Mouse (Mus musculus) limb, embryonic 10.5 days (tissue): ENCODE data around the gene 1700021F07Rik. TPM values are rescaled to one million over a fixed set of nuclear protein-coding genes. Genes with fewer than 3 reads are reported as not detected.

Experiments used
- DNase-seq: peaks from one replicate; pipeline ENCODE4 v3.0.0-alpha.2; 2017; ENCODE audit warnings: low spot score
- H3K27ac ChIP-seq: fragments of 300-500 bp; sonication (generic); 2 replicates; pipeline ENCODE4 v1.5.1; 2016; ENCODE audit warnings: mild to moderate bottlenecking
- H3K27me3 ChIP-seq: fragments of 300-500 bp; sonication (generic); 2 replicates; pipeline ENCODE4 v1.6.1; 2016; ENCODE audit warnings: low read depth, mild to moderate bottlenecking; ENCODE audit not compliant: poor library complexity, severe bottlenecking
- H3K36me3 ChIP-seq: fragments of 300-500 bp; sonication (generic); 2 replicates; pipeline ENCODE4 v1.6.1; 2016; ENCODE audit warnings: mild to moderate bottlenecking, moderate library complexity
- H3K4me1 ChIP-seq: fragments of 300-500 bp; sonication (generic); 2 replicates; pipeline ENCODE4 v1.6.1; 2016
- H3K4me3 ChIP-seq: fragments of 300-500 bp; sonication (generic); 2 replicates; pipeline ENCODE4 v1.5.1; 2016; ENCODE audit warnings: mild to moderate bottlenecking, moderate library complexity
- H3K9me3 ChIP-seq: fragments of 300-500 bp; sonication (generic); replicated peaks from 2 replicates; pipeline ENCODE4 v1.6.1; 2016; ENCODE audit warnings: mild to moderate bottlenecking
- WGBS: fragments of 180-500 bp; shearing (Covaris S2); methylation state at CpG from one replicate; pipeline ENCODE4 v1.1.7; 2016; 5-methylcytosine and 5-hydroxymethylcytosine counted together
- polyA plus RNA-seq: library from polyadenylated mRNA; unstranded; fragments of >200 nt; fragmentation: Nextera tagmentation; extraction: Ambion mirVana; gene quantifications from 2 replicates; pipeline ENCODE4 v1.2.1, GENCODE M21; 2016

The 1700021F07Rik gene
- polyA plus RNA-seq, 1 experiment from 2014 or later: not detected

DNA sequence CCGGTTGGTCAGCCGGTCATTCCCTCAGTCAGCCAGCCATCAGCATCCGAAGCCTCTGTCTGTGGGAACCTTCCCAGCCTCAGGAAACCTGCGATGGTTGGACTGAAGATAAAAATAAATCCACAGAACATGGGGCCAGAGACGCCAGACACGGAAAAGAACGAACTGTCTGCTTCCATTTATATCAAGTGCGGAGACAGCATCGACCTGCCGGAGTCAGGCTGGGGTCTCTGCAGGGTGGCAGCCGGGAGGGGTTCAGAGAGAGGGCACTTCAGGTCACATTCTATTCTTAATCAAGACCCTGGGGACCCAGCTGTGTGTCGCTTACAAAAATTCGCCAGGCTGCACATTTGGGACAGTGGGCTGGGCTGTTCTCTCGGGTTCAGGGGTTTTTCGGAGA lies 17.4 kb downstream of the 1700021F07Rik start:
- Histone ChIP-seq H3K4me1 (peaks cover 18% of the 10 kb centered on the region), H3K36me3 (no peaks in the 10 kb centered on the region), H3K27ac (no peak overlapping the region; the same call in 1 of the 2 replicates), H3K9me3 (no peaks in the 10 kb centered on the region), H3K4me3 (no peak overlapping the region), H3K27me3 (0 out of 2 replicates have a peak, but pooled peaks cover 10% of the 10 kb centered on the region)
- WGBS: 70% methylated on average over 15 of the region's 15 CpGs
- DNase-seq: no peak

DNA sequence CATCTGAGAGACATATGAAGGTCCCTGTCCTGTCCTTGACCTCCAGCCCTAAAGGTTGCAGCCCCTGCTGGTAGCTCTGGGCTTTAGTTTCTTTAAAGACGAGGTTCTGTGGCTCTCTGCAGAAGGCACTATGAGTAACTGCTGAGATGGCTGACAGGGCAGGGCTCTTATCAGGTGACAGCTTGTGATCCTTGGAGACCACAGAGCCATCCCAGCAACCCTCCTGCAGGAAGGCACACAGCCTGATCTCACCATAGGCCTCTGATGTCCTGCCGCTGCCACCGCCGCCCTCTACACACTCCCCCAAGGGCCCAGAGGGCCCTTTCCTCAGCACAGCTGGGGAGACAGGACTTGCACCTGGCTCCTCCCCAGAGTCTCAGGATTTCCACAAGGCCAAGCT lies 19.4 kb downstream of the 1700021F07Rik start:
- H3K36me3 ChIP-seq: no peaks in the 10 kb centered on the region
- H3K9me3 ChIP-seq: no peaks in the 10 kb centered on the region
- H3K4me3 ChIP-seq: no peak overlapping the region
- 66% methylated on average over 4 of the region's 4 CpGs for WGBS
- H3K27me3 ChIP-seq: 0 out of 2 replicates have a peak, but pooled peaks cover 15% of the 10 kb centered on the region
- peaks cover 11% of the 10 kb centered on the region for H3K4me1 ChIP-seq
- DNase-seq: no peak
- H3K27ac ChIP-seq: no peak overlapping the region

GRCm38 (mm10) chr2:173542716-173543115 lies 20.3 kb downstream of the 1700021F07Rik start:
- Histone ChIP-seq H3K9me3 (no peaks in the 10 kb centered on the region), H3K4me3 (no peak overlapping the region), H3K4me1 (peaks cover 11% of the 10 kb centered on the region), H3K27ac (no peak overlapping the region), H3K27me3 (0 out of 2 replicates have a peak, but pooled peaks cover 17% of the 10 kb centered on the region), H3K36me3 (no peaks in the 10 kb centered on the region)
- no peak for DNase-seq
- WGBS: 85% methylated on average over 4 of the region's 4 CpGs

DNA sequence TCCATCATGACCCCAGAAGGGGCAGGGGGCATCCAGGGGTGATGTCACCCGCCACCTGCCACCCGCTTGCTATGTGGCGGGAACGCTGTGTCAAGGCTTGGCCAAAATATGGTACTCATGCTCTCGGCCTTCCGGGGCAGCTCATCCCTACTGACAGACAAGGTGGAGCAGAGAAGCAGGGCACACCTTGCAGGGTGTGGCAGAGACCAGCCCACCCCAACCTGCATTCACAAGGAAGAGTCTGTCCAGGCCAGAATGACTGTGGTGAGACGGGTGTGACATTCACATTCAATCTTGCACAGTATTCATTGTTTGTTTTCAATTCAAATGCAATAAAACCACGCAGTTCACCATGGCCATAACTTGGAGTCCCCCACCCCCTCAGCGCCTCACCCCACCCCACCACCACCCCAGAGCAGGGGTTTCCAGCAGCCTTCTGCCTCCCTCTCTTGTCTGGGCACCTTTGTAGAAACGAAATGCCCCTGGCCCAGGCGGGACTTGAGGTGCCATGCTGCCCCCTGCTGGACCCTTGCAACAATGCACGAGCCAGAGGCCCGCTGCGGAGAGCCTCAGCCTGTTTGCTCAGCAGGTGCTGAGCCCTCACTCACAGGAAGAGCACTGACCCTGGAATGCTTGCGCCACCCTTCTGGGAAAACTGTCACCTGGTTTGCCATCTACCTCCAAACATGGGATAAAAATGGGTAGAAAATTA lies 23.8 kb downstream of the 1700021F07Rik start:
- Histone ChIP-seq H3K27me3 (0 out of 2 replicates have a peak, but pooled peaks cover 17% of the 10 kb centered on the region), H3K27ac (no peak overlapping the region), H3K4me3 (no peak overlapping the region), H3K9me3 (no peaks in the 10 kb centered on the region), H3K36me3 (no peaks in the 10 kb centered on the region), H3K4me1 (no peaks in the 10 kb centered on the region)
- peak; percentile 92 for DNase-seq
- WGBS: 46% methylated on average over 15 of the region's 15 CpGs

DNA sequence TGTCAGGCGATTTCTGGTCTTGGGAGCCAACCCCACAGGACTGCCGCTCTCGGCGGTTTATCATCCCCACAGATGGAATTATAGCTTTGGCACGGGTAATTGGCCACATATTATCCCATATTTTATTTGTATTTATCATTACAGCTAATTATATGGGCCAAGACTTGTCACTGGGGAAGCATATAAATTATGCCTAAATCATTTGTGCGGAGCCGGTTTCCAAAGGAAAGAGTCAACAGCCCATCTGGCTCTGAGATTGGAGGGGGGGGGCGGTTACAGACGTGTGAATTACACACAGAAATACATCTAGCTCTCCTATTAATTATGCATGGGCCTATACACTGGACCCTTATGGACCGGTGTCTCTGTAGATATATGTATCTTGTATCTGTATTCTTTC lies 26.9 kb downstream of the 1700021F07Rik start:
- no peak overlapping the region for H3K27ac ChIP-seq
- 90% methylated on average over 10 of the region's 10 CpGs for WGBS
- no peak overlapping the region for H3K4me3 ChIP-seq
- peaks cover 21% of the 10 kb centered on the region; the same call in 1 of the 2 replicates for H3K27me3 ChIP-seq
- H3K9me3 ChIP-seq: no peaks in the 10 kb centered on the region
- DNase-seq: no peak
- no peaks in the 10 kb centered on the region for H3K36me3 ChIP-seq
- H3K4me1 ChIP-seq: 0 out of 2 replicates have a peak, but pooled peaks cover 3% of the 10 kb centered on the region

- Histone ChIP-seq H3K4me3 (no peak overlapping the region), H3K27ac (no peak overlapping the region), H3K4me1 (0 out of 2 replicates have a peak, but pooled peaks cover 3% of the 10 kb centered on the region), H3K9me3 (no peaks in the 10 kb centered on the region), H3K27me3 (peaks cover 24% of the 10 kb centered on the region), H3K36me3 (no peaks in the 10 kb centered on the region)
- DNase-seq: no peak
- WGBS: 77% methylated on average over 6 of the region's 6 CpGs
Measured at GRCm38 (mm10) chr2:173550681-173551080, 28.3 kb downstream of the 1700021F07Rik start.

GRCm38 (mm10) chr2:173553863-173554262 lies 31.5 kb downstream of the 1700021F07Rik start:
- no peak overlapping the region for H3K27ac ChIP-seq
- WGBS: 42% methylated on average over 9 of the region's 9 CpGs
- DNase-seq: peak; percentile 54
- peaks cover 23% of the 10 kb centered on the region for H3K27me3 ChIP-seq
- no peaks in the 10 kb centered on the region for H3K36me3 ChIP-seq
- H3K4me3 ChIP-seq: no peak overlapping the region
- H3K9me3 ChIP-seq: no peaks in the 10 kb centered on the region
- 0 out of 2 replicates have a peak, but pooled peaks cover 3% of the 10 kb centered on the region for H3K4me1 ChIP-seq

GRCm38 (mm10) chr2:173558754-173559396 lies 36.5 kb downstream of the 1700021F07Rik start:
- peaks cover 19% of the 10 kb centered on the region for H3K27me3 ChIP-seq
- no peak for DNase-seq

DNA sequence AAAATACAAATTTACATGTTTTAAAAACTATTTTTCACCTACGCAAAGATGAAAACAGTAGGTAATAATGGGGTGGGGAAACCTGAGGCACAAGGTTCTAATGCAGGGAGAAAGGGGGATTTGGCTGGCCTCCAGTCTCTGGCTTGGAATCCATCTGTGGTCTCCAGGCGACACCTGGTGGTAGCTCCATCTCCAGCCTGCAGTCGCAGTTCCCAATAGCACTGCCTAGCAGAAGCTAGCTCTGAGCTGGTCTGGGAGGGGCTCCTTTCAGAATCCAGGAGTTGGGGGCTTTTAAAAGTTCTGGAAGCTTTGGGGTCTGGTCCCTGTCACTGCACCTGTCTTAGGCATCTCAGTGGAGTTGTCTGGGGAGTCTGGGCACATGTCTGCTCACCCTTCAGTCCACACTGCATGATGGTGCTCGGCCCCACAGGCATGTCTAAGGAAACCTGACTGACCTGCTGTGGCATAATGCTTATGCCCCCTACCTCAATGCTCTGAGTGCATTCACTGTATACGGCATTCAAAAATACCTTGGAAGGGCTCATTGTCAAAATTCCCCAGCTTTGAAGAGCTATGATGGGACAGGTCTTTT lies 39.6 kb downstream of the 1700021F07Rik start:
- Histone ChIP-seq H3K27me3 (no peaks in the 10 kb centered on the region), H3K4me3 (no peak overlapping the region), H3K4me1 (peaks cover 16% of the 10 kb centered on the region), H3K27ac (no peak overlapping the region), H3K9me3 (no peaks in the 10 kb centered on the region), H3K36me3 (no peaks in the 10 kb centered on the region)
- peak; percentile 79 for DNase-seq
- 46% methylated on average over 5 of the region's 5 CpGs for WGBS

More at GRCm38 (mm10) chr2:173558754-173559396, 36.5 kb downstream of the 1700021F07Rik start:
- no peak overlapping the region for H3K27ac ChIP-seq
- WGBS: 65% methylated on average over 12 of the region's 12 CpGs
- no peaks in the 10 kb centered on the region for H3K36me3 ChIP-seq
- no peaks in the 10 kb centered on the region for H3K9me3 ChIP-seq
- peaks cover under 1% of the 10 kb centered on the region; the same call in 1 of the 2 replicates for H3K4me1 ChIP-seq
- no peak overlapping the region for H3K4me3 ChIP-seq

GRCm38 (mm10) chr2:173563336-173563735 lies 41.0 kb downstream of the 1700021F07Rik start:
- Histone ChIP-seq H3K27ac (no peak overlapping the region), H3K4me1 (peaks cover 16% of the 10 kb centered on the region), H3K9me3 (no peaks in the 10 kb centered on the region), H3K27me3 (no peaks in the 10 kb centered on the region), H3K36me3 (no peaks in the 10 kb centered on the region), H3K4me3 (no peak overlapping the region)
- 72% methylated on average over 7 of the region's 7 CpGs for WGBS
- no peak for DNase-seq

- 76% methylated on average over 9 of the region's 9 CpGs for WGBS
- Histone ChIP-seq H3K27ac (no peak overlapping the region), H3K4me1 (peaks cover 16% of the 10 kb centered on the region)
Measured at GRCm38 (mm10) chr2:173564179-173564578, 41.8 kb downstream of the 1700021F07Rik start.

More at GRCm38 (mm10) chr2:173564179-173564578, 41.8 kb downstream of the 1700021F07Rik start:
- no peaks in the 10 kb centered on the region for H3K9me3 ChIP-seq
- no peaks in the 10 kb centered on the region for H3K36me3 ChIP-seq
- peak; percentile 37 for DNase-seq
- H3K4me3 ChIP-seq: no peak overlapping the region
- H3K27me3 ChIP-seq: no peaks in the 10 kb centered on the region
